Comparison of ENCODE assay signal across 20 mouse cellular contexts in genomic region chr1:64938907-64939306, GRCm38 (mm10).
"Had no signal": no experiment of that assay in that cellular context is flagged by ENCODE, and none has a peak within 500 bp of the region (broad histone marks: within the 10 kb centered on the region; RNA-seq: fewer than 3 reads in every experiment).

No protein-coding gene starts in this region.

- DNase-seq: liver, postnatal 0 days; lung, adult 2 months; lung, postnatal 14 days; lung, postnatal 36 days; midbrain, embryonic 14.5 days; right cerebral cortex, postnatal 14 days; thymus, adult 18-20 months; thymus, postnatal 14 days; thymus, postnatal 36 days had no signal

- ATAC-seq: liver, postnatal 0 days; lung, postnatal 0 days; midbrain, embryonic 16.5 days had no signal

- H3K4me1 ChIP-seq: lung, embryonic 15.5 days; megakaryocyte, embryonic 14.5 days; neural tube, embryonic 13.5 days; neural tube, embryonic 15.5 days; stomach, embryonic 15.5 days had no signal

- H3K4me3 ChIP-seq: liver, embryonic 15.5 days; lung, embryonic 15.5 days; megakaryocyte, embryonic 14.5 days; myocyte; neural tube, embryonic 13.5 days; neural tube, embryonic 15.5 days; stomach, embryonic 15.5 days had no signal

- H3K27ac ChIP-seq: liver, embryonic 15.5 days; lung, embryonic 15.5 days; macrophage; neural tube, embryonic 13.5 days; neural tube, embryonic 15.5 days; stomach, embryonic 15.5 days had no signal

- H3K27me3 ChIP-seq: liver, embryonic 15.5 days; lung, embryonic 15.5 days; megakaryocyte, embryonic 14.5 days; neural tube, embryonic 13.5 days; neural tube, embryonic 15.5 days; stomach, embryonic 15.5 days had no signal

- H3K9ac ChIP-seq: liver, embryonic 15.5 days; liver, postnatal 0 days; lung, embryonic 15.5 days; neural tube, embryonic 13.5 days; neural tube, embryonic 15.5 days; stomach, embryonic 15.5 days had no signal

- H3K9me3 ChIP-seq: liver, embryonic 15.5 days; lung, embryonic 15.5 days; megakaryocyte, embryonic 14.5 days; neural tube, embryonic 13.5 days; neural tube, embryonic 15.5 days; stomach, embryonic 15.5 days had no signal

- H3K4me2 ChIP-seq: liver, embryonic 15.5 days; lung, embryonic 15.5 days; midbrain, embryonic 11.5 days; neural tube, embryonic 13.5 days; neural tube, embryonic 15.5 days; stomach, embryonic 15.5 days had no signal

- H3K36me3 ChIP-seq: liver, embryonic 15.5 days; lung, embryonic 15.5 days; stomach, embryonic 15.5 days had no signal
